23 mouse cellular contexts compared by ENCODE assay signal in genomic region chr19:55956745-55957144, GRCm38 (mm10).
"Had no signal": no experiment of that assay in that cellular context is flagged by ENCODE, and none has a peak within 500 bp of the region (broad histone marks: within the 10 kb centered on the region; RNA-seq: fewer than 3 reads in every experiment).

No protein-coding gene starts in this region.

- H3K27me3 ChIP-seq: limb, embryonic 13.5 days; liver, embryonic 15.5 days; lung, embryonic 15.5 days; neural tube, embryonic 12.5 days; neural tube, embryonic 15.5 days had no signal

- DNase-seq: kidney, adult 18-20 months; kidney, adult 9 months; kidney, postnatal 14 days; kidney, postnatal 4 days; layer of hippocampus, adult 9-11 months; liver; lung, adult 18-20 months; lung, postnatal 14 days; midbrain, embryonic 14.5 days; retina, postnatal 1 day; thymus, adult 2 months; thymus, postnatal 14 days; thymus, postnatal 4 days had no signal

- H3K27ac ChIP-seq: layer of hippocampus, adult 2 months; limb, embryonic 10.5 days; limb, embryonic 13.5 days; liver, embryonic 12.5 days; liver, embryonic 15.5 days; lung, embryonic 15.5 days; macrophage; midbrain, embryonic 10.5 days; neural tube, embryonic 12.5 days; neural tube, embryonic 15.5 days had no signal

- H3K9me3 ChIP-seq: lung, embryonic 15.5 days; neural tube, embryonic 15.5 days had no signal

- H3K4me3 ChIP-seq: layer of hippocampus, adult 2 months; limb, embryonic 10.5 days; limb, embryonic 13.5 days; liver, embryonic 12.5 days; liver, embryonic 15.5 days; lung, embryonic 15.5 days; midbrain, embryonic 10.5 days; neural tube, embryonic 12.5 days; neural tube, embryonic 15.5 days had no signal

- H3K4me2 ChIP-seq: limb, embryonic 13.5 days; liver, embryonic 12.5 days; liver, embryonic 15.5 days; lung, embryonic 15.5 days; neural tube, embryonic 12.5 days; neural tube, embryonic 15.5 days had no signal

- H3K9ac ChIP-seq: limb, embryonic 13.5 days; liver, embryonic 12.5 days; liver, embryonic 15.5 days; lung, embryonic 15.5 days; neural tube, embryonic 12.5 days; neural tube, embryonic 15.5 days had no signal

- H3K4me1 ChIP-seq: liver, embryonic 15.5 days; lung, embryonic 15.5 days had no signal

- ATAC-seq: liver, embryonic 12.5 days had no signal

- H3K36me3 ChIP-seq: limb, embryonic 10.5 days; limb, embryonic 13.5 days; liver, embryonic 12.5 days; liver, embryonic 15.5 days; lung, embryonic 15.5 days; midbrain, embryonic 10.5 days; neural tube, embryonic 12.5 days; neural tube, embryonic 15.5 days had no signal
